ENCODE assay signal across 13 mouse cellular contexts in genomic region chr2:38157002-38157401, GRCm38 (mm10).
"Had no signal": no experiment of that assay in that cellular context is flagged by ENCODE, and none has a peak within 500 bp of the region (broad histone marks: within the 10 kb centered on the region; RNA-seq: fewer than 3 reads in every experiment).

No protein-coding gene starts in this region.

- H3K4me3 ChIP-seq: limb, embryonic 15.5 days; liver, embryonic 12.5 days; neural tube, embryonic 12.5 days had no signal

- ATAC-seq: liver, embryonic 12.5 days had no signal

- H3K4me2 ChIP-seq: limb, embryonic 15.5 days; liver, embryonic 12.5 days; lung, embryonic 14.5 days; neural tube, embryonic 12.5 days had no signal

- H3K36me3 ChIP-seq: limb, embryonic 15.5 days; liver, embryonic 12.5 days; neural tube, embryonic 12.5 days had no signal

- H3K4me1 ChIP-seq: limb, embryonic 15.5 days had no signal

- H3K9ac ChIP-seq: limb, embryonic 15.5 days; liver, embryonic 12.5 days; lung, embryonic 14.5 days; neural tube, embryonic 12.5 days had no signal

- H3K9me3 ChIP-seq: limb, embryonic 15.5 days; liver, embryonic 12.5 days; neural tube, embryonic 12.5 days had no signal

- DNase-seq: kidney, adult 9 months; kidney, postnatal 36 days; layer of hippocampus, adult 9-11 months; layer of hippocampus, postnatal 36 days; lung, embryonic 14.5 days; lung, postnatal 10 days; lung, postnatal 4 days; thymus, postnatal 14 days had no signal

- H3K27ac ChIP-seq: kidney, postnatal 0 days; limb, embryonic 15.5 days; liver, embryonic 12.5 days; neural tube, embryonic 12.5 days; stomach, postnatal 0 days had no signal

- H3K27me3 ChIP-seq: limb, embryonic 15.5 days; liver, embryonic 12.5 days; neural tube, embryonic 12.5 days had no signal
